Mouse (Mus musculus) hindbrain, embryonic 16.5 days (tissue): ENCODE data around the gene Clec4a2. TPM values are rescaled to one million over a fixed set of nuclear protein-coding genes. Genes with fewer than 3 reads are reported as not detected.
"Not testable (repeated sequence)": the region's sequence is repeated elsewhere in the genome, so short reads cannot be mapped to it uniquely, and the experiment has no call there.

Source experiments
- ATAC-seq: fragments of 200-750 bp; cut with Nextera tagmentation; 2 replicates; pipeline ENCODE4 v1.8.0; 2017; ENCODE audit warnings: moderate TSS enrichment, moderate library complexity
- H3K27ac ChIP-seq: fragments of 300-500 bp; sonication (generic); 2 replicates; pipeline ENCODE4 v1.5.1; 2014; ENCODE audit warnings: low read depth, mild to moderate bottlenecking, control low read depth, low read length, moderate library complexity
- H3K27me3 ChIP-seq: fragments of 300-500 bp; sonication (generic); replicated peaks from 2 replicates; pipeline ENCODE4 v1.6.1; 2014; ENCODE audit warnings: low read length; ENCODE audit not compliant: control insufficient read depth, insufficient read depth
- H3K36me3 ChIP-seq: fragments of 300-500 bp; sonication (generic); 2 replicates; pipeline ENCODE4 v1.6.1; 2014; ENCODE audit warnings: mild to moderate bottlenecking, low read length, moderate library complexity, mixed read lengths; ENCODE audit not compliant: control insufficient read depth, insufficient read depth
- H3K4me1 ChIP-seq: fragments of 300-500 bp; sonication (generic); 2 replicates; pipeline ENCODE4 v1.6.1; 2014; ENCODE audit warnings: low read depth, low read length; ENCODE audit not compliant: control insufficient read depth, insufficient read depth
- H3K4me2 ChIP-seq: fragments of 300-500 bp; sonication (generic); 2 replicates; pipeline ENCODE4 v1.6.1; 2014; ENCODE audit warnings: mild to moderate bottlenecking, low read length, control low read depth, moderate library complexity
- H3K4me3 ChIP-seq: fragments of 300-500 bp; sonication (generic); 2 replicates; pipeline ENCODE4 v1.5.1; 2014; ENCODE audit warnings: mild to moderate bottlenecking, low read length, control low read depth, moderate library complexity
- H3K9ac ChIP-seq: fragments of 300-500 bp; sonication (generic); 2 replicates; pipeline ENCODE4 v1.6.1; 2014; ENCODE audit warnings: low read depth, mild to moderate bottlenecking, control low read depth, low read length, moderate library complexity
- H3K9me3 ChIP-seq: fragments of 300-500 bp; sonication (generic); 2 replicates; pipeline ENCODE4 v1.6.1; 2014; ENCODE audit warnings: mild to moderate bottlenecking, low read length, moderate library complexity; ENCODE audit not compliant: control insufficient read depth
- WGBS: fragments of 180-500 bp; shearing (Covaris S2); extraction: QIAGEN DNeasy Blood & Tissue Kit; methylation state at CpG from one replicate; pipeline ENCODE4 v1.1.7; 2014; 5-methylcytosine and 5-hydroxymethylcytosine counted together
- polyA plus RNA-seq: library from polyadenylated mRNA; unstranded; fragments of >200 nt; fragmentation: Nextera tagmentation; extraction: Ambion mirVana; gene quantifications from 2 replicates; pipeline ENCODE4 v1.2.1, GENCODE M21; 2015

Clec4a2 gene
- polyA plus RNA-seq: 1.6 and 1.8 TPM in 2 replicates

GRCm38 (mm10) chr6:123106128-123106527 is at the start of gene Clec4a2:
TSS of gene Clec4a2 (plus strand) at chr6:123106428.
- not testable (repeated sequence) for H3K9me3 ChIP-seq
- WGBS: 63% methylated on average over 1 of the region's 1 CpGs

DNA sequence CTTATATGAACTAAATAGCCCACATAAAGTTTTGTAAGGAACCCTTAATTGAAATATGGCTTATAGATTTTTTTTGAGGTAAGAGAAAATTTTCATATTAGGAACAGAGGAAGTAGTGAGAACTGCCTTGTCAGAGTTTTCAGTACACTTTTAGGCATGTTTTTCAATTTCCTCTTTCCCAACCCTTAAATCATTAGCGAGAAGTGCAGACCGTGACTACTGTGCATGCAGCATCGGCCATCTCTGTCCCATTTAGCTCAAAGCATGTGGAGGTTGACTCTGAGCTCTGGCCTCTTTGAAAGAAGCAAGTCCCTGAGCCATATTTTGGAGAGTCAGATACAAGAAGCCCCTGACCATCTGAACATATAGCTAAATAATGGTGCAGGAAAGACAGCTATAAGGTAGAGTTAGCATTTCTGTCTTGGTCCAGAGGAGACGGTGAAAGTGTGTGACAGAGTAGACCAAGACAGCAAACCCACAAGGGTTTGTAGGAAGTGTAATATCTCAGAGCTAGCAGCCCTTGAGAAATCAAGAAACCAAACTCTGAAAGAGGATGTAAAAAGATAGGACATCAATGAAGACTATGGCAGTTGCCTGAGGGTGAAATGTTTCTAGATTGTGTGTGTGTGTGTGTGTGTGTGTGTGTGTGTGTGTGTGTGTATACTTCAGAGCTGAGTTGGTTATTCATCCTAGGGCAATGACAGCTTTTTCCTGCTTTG is 10.9 kb upstream of the Clec4a2 start:
- H3K27me3 ChIP-seq: no peaks in the 10 kb centered on the region
- no peaks in the 10 kb centered on the region for H3K36me3 ChIP-seq
- no peak overlapping the region for H3K4me3 ChIP-seq
- H3K4me2 ChIP-seq: no peak overlapping the region
- no peak overlapping the region for H3K27ac ChIP-seq
- no peak for ATAC-seq
- H3K9me3 ChIP-seq: no peaks in the 10 kb centered on the region
- WGBS: 91% methylated on average over 4 of the region's 4 CpGs
- H3K4me1 ChIP-seq: no peaks in the 10 kb centered on the region
- H3K9ac ChIP-seq: no peak overlapping the region

More at GRCm38 (mm10) chr6:123106128-123106527, at the start of gene Clec4a2:
- H3K36me3 ChIP-seq, H3K4me2 ChIP-seq, H3K4me3 ChIP-seq, H3K27me3 ChIP-seq, H3K4me1 ChIP-seq, H3K27ac ChIP-seq, H3K9ac ChIP-seq, ATAC-seq: not testable (repeated sequence)

DNA sequence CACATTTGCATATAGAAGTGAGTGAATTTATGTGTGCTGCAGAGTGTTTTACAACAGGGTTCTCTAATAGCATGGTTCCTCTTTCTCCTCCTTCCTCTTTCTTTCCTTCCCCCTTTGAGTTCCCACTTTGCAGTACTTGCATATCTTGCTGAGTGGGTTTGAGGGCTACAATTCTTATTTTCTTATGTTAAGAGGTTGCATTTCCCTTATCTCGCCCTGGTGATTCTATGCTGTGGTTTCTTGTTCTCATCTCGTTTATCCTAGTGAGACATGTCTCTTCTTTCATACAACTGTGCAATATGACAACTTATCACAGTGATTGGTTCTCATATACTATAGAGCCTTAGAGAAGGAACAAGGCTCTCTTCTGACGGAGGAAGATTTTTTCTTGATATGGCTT is 17.0 kb downstream of the Clec4a2 start:
- no peak overlapping the region for H3K27ac ChIP-seq
- ATAC-seq: no peak
- WGBS: 85% methylated on average over 3 of the region's 3 CpGs
- no peaks in the 10 kb centered on the region for H3K27me3 ChIP-seq
- no peak overlapping the region for H3K4me3 ChIP-seq
- no peak overlapping the region for H3K4me2 ChIP-seq
- H3K36me3 ChIP-seq: no peaks in the 10 kb centered on the region
- no peaks in the 10 kb centered on the region; the same call in 1 of the 2 replicates for H3K9me3 ChIP-seq
- H3K9ac ChIP-seq: no peak overlapping the region
- no peaks in the 10 kb centered on the region for H3K4me1 ChIP-seq

DNA sequence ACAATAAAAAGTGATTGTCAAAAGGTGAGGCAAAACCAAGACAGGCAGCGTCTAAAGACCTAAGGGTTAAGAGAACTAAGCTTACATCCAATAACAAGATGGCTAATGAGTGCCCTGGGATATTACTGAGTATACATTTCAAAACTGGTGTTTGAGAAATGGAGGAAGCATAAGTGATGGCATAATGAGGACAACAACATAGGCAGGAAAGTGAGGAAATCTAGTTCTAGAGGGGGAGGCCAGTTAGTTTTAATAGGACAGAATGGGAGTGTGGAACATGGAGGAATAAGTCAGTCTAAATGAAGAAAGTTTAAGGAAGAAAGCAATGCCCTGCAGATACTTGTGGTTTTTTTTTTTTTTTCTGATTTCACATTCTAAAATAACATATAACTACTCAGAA is 20.9 kb downstream of the Clec4a2 start:
- Histone ChIP-seq H3K27me3 (no peaks in the 10 kb centered on the region), H3K9ac (no peak overlapping the region)
- 65% methylated on average over 1 of the region's 1 CpGs for WGBS

DNA sequence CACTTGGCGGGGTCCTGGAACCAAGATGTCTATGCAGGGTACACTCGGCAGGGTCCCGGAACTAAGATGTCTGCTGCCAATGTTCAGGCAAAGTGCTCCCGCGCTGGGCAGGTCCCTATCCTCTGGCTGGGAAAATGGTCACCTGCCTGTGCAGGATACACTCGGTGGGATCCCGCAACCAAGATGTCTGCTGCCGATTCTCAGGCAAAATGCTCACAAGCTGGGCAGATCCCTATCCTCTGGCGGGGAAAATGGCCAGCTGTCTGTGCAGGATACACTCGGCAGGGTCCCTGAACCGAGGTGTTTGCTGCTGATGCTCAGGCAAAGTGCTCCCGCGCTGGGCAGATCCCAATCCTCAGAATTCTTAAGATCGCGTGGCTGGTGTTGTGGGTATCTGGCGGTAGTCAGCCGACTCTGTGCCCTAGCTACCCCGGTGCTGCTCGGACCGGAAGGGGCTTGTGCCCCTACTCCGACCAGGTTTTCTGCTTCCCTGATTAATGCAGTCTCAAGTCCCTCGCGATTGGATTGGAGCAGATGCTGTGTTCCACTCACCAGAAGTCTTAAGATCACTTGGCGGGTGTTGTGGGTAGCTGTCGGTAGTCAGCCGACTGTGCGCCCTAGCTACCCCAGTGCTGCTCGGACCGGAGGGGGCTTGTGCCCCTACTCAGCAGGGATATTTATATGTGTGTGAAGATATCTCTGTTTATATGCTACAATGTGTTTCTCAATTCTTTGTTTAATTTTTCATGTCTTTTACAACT is 31.7 kb downstream of the Clec4a2 start:
- H3K36me3 ChIP-seq, H3K27me3 ChIP-seq, H3K27ac ChIP-seq, H3K4me2 ChIP-seq, H3K4me3 ChIP-seq, ATAC-seq, H3K9ac ChIP-seq, H3K9me3 ChIP-seq, H3K4me1 ChIP-seq: not testable (repeated sequence)
- WGBS: 73% methylated on average over 29 of the region's 29 CpGs

More for the DNA sequence above, 20.9 kb downstream of the Clec4a2 start:
- ATAC-seq: no peak
- Histone ChIP-seq H3K4me1 (no peaks in the 10 kb centered on the region), H3K4me2 (no peak overlapping the region), H3K9me3 (no peaks in the 10 kb centered on the region), H3K27ac (no peak overlapping the region), H3K36me3 (no peaks in the 10 kb centered on the region), H3K4me3 (no peak overlapping the region)

DNA sequence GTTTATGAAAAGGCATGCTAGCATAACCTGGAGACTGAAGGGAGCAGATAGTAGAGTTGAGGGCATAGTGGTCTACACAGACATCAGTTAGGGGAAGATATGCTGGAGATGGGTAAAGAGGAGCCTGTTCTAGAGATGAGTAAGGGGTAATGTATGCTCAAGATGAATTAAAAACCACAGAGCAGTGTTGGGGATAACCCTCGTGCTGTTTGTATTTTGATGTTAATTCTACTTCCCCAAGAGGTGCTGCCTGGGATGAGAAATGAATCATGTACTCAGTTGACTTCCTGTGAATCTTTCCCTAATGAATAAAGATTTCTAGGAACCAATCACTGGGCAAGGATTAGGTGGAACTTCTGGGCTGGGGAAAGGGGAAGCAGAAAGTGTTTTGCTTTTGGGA is 63.9 kb downstream of the Clec4a2 start:
- no peak for ATAC-seq
- Histone ChIP-seq H3K9ac (no peak overlapping the region), H3K9me3 (no peaks in the 10 kb centered on the region), H3K4me1 (no peaks in the 10 kb centered on the region), H3K27me3 (no peaks in the 10 kb centered on the region), H3K36me3 (no peaks in the 10 kb centered on the region), H3K27ac (no peak overlapping the region), H3K4me3 (no peak overlapping the region), H3K4me2 (no peak overlapping the region)
- 70% methylated on average over 1 of the region's 1 CpGs for WGBS

DNA sequence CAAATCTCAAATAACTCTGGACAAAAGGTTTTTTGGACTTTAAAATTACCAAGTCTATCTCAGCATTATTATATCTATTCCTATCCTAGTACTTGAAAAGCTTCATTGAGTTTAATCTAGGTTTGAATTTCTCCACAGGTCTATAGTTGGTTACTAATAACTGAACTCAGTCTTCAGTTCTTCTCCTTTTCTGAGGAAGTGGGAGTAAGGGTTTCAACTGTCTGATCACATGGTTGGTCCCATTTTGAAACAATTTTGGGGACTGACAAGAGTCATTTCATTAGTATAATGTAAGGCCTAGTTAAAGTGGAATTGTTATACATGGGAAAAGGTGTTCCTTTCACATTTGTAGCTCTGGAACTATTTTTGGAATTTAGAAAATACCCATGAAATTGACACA is 64.8 kb downstream of the Clec4a2 start:
- Histone ChIP-seq H3K4me3 (no peak overlapping the region), H3K4me1 (no peaks in the 10 kb centered on the region), H3K27ac (no peak overlapping the region), H3K36me3 (no peaks in the 10 kb centered on the region), H3K27me3 (no peaks in the 10 kb centered on the region), H3K4me2 (no peak overlapping the region), H3K9ac (no peak overlapping the region), H3K9me3 (no peaks in the 10 kb centered on the region)
- no peak for ATAC-seq

DNA sequence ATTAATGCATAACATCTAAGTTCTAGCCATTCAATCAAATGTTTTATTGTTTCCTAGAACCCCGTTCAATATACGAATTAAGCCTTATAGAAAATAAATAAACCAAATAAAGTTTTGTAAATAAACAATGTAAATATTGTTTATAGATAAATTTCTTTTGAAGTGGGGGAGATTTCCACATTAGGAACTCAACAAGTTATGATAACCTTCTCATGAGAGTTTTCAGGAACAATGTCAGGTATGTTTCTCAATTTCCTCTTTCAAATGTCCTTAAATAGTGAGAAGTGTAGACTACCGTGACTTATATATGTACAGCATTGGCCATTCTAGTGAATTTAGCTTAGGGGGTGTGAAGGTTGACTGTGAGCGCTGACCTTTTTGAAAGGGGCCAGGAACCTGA is 66.4 kb downstream of the Clec4a2 start, which contains the start of gene Clec4b2:
Gene Clec4b2, plus strand, starts transcription at position 301 of the 400 bp plus-strand sequence.
- Histone ChIP-seq H3K27ac (no peak within 1 kb of the TSS), H3K4me3 (no peak within 1 kb of the TSS), H3K4me2 (no peak within 1 kb of the TSS), H3K27me3 (no peaks in the 10 kb centered on the region), H3K9ac (no peak within 1 kb of the TSS), H3K4me1 (no peaks in the 10 kb centered on the region), H3K36me3 (no peaks in the 10 kb centered on the region), H3K9me3 (no peaks in the 10 kb centered on the region)
- ATAC-seq: no peak
- 88% methylated on average over 4 of the region's 4 CpGs for WGBS

DNA sequence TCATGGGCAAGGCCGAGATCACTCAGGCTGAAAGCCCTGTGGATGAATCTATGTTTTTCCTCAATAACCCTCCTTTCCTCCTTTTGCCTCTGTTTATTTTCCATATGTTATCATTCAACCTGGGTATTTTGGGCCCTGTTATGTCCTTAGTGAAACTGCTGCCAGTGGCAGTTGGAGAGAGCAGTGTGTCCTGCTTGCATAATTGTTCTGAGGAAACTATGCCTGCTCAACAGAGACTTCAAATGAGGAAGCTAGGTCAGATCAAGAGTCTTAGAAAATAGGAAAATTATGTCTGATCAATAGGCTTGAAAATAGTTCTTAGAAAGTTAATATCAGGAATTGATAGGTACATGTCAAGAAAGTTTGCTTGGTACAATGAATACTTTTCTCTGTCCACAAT is 69.3 kb downstream of the Clec4a2 start:
- Histone ChIP-seq H3K4me1 (no peaks in the 10 kb centered on the region), H3K9ac (no peak overlapping the region), H3K9me3 (no peaks in the 10 kb centered on the region), H3K4me3 (no peak overlapping the region), H3K27ac (no peak overlapping the region), H3K27me3 (no peaks in the 10 kb centered on the region), H3K36me3 (no peaks in the 10 kb centered on the region), H3K4me2 (no peak overlapping the region)
- ATAC-seq: no peak
- WGBS: 75% methylated on average over 1 of the region's 1 CpGs
